Mouse (Mus musculus) small intestine, adult 2 months (tissue): Measurements from ENCODE around the gene Ogfod2.

Experiments
- CTCF ChIP-seq: fragments of 200-500 bp; IDR thresholded peaks from 2 replicates; pipeline ENCODE4 v1.5.1; 2012; ENCODE audit warnings: low read depth, mild to moderate bottlenecking, control low read depth, inconsistent platforms, low read length, moderate library complexity, mixed read lengths; ENCODE audit not compliant: insufficient replicate concordance, insufficient read length; ENCODE audit errors: extremely low read depth
- POLR2A ChIP-seq: fragments of 200-500 bp; IDR thresholded peaks from 2 replicates; pipeline ENCODE4 v1.6.1; 2012; ENCODE audit warnings: low read depth, mild to moderate bottlenecking, control low read depth, inconsistent platforms, low read length, moderate library complexity

DNA sequence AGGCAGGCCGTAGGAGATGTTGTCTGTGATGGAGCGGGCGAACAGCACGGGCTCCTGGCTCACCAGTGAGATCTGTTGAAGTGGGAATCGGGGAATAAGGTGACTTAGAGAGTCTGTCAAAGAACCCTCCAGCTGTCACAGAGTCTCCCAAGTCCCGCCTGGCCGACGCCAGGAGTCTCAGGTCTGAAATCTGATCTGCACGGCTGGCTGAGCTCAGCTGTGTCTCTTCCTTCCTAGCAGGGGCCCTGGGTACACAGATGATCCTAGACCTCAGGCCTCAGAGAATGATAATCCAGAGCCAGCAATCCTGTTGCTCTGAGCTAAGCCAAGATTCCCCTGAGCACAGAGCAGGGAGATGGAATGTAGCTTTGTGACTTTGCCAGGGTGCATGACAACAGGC is 38.4 kb upstream of the Ogfod2 start:
- TF ChIP-seq CTCF (no peak), POLR2A (no peak)
